Mouse (Mus musculus) thymus, postnatal 25 days (tissue): ENCODE results near the gene Grk5.

Source experiments
- DNase-seq: peaks from one replicate; pipeline ENCODE4 v3.0.0; 2022

The Grk5 gene

DNA sequence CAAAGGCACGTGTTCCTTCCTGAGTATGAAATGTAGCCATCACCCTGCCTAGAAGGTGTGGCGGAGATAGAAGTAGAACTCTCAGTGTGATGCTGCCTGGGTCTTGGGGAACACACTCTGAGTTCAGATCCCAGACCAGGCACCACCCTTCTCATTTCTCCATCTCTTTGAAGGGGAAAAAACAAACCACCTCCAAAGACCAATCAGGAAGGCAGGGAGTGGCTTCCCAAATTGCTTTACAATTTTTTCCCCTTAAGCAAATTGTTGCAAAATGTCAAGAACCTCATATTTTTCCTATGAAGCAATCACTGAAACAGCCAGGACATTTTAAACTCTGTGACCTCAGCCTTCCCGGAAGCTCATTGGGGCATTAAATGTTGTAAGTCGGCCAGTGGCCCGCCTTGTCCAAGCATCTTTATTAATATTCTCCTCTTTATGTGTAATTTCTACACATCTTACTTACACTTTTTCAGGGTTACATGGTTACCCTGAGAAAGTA, 190.8 kb downstream of the Grk5 start:
- DNase-seq, result no peak

DNA sequence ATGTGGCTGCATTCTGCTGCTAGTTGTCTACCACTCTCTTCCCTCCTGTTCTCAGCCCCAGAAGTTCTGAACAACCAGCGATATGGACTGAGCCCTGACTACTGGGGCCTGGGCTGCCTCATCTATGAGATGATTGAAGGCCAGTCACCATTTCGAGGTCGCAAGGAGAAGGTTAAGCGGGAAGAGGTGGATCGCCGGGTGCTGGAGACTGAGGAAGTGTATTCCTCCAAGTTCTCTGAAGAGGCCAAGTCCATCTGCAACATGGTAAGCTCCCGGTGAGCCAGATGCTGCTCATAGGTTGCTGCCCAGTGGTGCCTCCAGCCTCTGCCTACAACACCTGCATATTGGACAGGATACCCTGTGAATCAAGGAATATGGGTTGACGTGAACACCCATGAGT, 193.5 kb downstream of the Grk5 start:
- no peak for DNase-seq

DNA sequence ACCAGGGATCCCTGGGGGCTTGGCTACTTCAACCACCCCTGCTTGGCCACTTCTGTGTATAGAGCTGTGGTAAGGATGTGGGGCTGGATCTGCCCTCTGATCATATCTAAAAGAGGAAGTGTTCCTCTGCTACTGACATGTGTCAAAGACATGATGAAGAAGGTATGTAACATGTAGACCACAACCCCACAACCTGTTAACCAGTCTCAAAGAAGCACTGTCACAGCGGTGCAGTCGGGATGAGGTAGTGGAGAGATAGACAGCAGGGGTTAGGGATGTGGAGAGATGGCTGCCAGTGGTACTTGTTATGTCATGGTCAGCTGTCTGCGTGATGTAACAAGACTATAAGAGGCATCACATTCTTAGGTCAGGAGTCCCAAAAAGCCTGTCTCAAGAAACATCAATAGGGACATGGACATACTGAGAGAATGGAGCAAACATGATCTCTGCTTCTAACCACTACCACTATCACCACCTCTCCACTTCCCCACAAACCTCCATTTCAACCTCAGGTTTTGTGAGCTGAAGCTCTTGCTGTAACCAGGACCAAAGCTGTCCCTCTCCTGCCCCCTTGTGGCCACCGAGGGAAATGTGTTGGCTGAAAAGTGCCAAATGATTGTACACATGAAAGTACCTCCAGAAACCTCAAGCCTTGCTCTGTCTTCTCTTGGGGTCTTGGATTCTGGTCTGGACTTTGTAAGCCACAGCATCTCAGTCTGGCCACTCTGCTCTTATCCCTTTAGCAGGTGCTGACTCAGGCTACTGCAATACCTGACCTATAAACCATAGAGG, 194.8 kb downstream of the Grk5 start:
- peak; percentile 85 for DNase-seq

DNA sequence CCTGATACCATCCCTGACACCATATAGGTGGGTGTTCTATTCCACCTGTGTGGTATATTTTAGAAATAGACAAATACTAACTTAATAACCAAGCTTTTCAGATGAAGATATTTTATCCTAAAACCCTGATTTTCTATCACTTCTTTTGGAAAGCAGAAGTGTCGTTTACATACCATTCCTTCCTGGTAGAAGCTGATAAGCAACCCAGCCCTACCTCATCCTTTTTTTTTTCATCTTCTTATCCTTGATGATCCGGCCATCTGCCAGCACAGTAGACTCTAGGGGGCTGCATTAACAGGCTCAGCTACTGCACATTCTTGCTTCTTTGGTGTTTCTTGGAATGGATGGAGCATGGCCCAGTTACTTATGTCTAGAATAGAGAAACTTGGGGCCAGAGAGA, 195.7 kb downstream of the Grk5 start:
- DNase-seq, result no peak

DNA sequence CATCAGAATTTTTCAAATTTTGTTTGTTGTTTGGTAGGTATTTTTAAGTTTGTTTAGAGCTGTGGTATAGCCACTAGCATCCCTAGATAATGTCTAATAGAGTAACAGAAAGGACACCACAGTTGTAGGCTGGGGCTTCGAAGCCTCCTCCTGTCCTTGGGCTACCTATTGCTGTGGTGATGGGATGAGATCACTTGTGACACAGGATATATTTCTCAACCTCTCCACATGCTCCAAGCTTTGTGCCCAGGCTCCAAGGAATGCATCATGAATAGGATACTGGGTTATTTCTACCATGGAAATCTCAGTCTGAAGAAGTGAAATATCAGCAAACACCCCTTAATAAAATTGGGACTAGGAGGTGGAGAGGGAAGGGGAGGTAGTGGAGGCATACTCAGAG, 198.2 kb downstream of the Grk5 start:
- DNase-seq, result no peak

DNA sequence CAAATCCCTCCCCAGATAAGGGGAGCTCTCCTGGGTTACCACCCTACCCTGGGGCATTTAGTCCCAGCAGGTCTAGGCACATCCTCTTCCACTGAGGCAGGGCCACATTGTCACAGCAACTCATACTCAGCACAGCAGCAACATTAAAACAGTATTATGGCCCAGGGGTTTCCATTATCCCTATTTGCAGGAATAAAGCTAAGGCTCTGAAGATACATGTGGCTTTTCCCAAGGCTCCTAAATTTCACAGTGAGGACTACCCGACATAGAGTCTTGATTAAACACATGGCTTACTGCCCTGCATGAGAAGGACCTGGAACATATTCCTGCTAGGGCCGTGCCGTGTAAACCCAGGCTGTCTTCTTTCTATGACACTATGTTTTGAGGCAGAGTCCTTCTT, 199.5 kb downstream of the Grk5 start:
- DNase-seq, result no peak

DNA sequence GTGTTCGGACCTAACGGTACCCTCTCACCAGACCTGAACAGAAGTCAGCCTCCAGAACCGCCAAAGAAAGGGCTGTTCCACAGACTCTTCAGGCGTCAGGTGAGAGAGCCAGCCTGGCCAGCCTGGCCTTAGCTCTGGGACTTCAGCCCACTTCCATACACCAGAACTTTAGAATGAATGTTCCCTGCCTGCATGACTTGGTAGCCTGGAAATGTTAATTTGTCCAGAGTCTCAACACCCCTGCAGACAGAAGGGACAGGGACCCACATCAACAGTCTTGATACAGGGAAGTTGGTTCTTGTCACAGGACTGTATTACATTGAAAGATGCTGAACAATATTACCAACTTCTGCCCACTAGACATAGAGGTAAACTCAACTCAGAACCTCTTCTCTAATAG, 201.0 kb downstream of the Grk5 start:
- no peak for DNase-seq

DNA sequence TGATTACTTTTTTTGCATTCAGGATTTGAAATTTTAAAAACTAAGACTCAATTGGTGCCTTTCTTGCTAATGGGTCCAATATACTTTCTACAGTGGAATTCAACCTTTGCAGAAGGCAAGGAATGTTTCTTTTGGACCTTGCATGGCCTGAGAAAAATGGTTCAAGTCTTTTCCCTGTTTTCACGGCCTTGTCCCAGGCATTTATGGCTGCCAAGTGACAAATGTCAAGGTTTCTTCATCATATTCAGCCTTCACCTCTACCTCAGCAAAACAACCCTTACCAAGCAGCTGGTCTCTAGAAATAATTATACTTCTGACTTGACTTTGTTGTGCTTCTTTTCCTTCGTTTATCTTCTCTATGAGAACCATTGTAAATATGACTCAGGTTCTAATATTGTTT, 207.2 kb downstream of the Grk5 start:
- DNase-seq, result no peak

DNA sequence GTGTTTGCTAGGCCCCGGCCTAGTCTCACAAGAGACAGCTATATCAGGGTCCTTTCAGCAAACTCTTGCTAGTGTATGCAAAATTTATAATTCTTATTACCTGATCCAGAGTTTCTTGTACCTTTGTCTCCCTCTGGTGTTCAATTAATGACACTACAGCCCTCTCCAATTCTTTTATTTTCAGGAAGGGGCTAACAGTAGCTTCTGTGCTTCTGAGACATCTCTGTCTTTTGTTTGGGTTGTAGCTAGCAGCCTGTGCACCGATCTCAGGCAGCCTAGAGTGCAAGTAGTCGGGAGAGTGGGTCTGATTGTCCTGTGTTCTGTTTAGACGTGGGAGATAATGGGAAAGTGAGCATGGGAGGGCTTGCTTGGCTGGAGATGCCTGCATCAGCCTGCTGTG, 208.2 kb downstream of the Grk5 start:
- DNase-seq, result no peak

DNA sequence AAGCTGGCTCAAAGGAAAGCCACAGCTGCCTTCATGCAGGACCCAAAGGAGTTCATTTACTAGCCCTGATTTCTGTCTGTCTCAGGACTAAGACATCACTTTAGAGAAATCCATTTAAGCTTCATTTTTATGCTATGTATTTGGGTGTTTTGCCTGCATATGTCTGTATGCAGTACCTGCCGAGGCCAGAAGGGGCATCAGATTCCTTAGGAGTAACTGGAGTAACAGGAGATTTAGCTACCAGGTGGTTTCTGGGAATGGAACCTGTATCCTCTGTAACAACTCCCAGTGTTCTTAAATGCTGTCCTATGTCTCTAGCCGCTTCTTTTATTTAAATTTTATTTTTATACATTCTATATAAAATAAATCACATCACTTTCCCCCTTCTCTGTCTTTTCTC, 220.6 kb downstream of the Grk5 start:
- DNase-seq, result peak; percentile 30

DNA sequence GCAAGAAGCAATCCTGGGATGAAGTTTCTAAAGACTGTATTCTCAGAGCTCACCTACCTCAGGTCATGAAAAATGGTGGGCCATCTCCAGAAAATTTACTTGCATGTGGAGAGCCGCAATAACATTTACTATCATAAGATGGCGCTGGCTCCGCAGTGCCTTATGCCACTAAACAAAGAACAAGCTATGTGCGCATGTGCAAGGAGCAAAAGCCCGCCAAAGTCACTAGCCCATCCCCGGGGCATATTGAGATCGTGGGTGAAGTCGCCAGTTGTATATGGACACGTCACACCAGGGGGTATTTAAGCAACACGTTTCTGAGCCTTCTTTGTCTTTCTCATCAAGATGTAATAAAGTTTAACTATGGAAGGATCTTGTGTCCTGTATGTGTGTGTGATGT, 241.5 kb downstream of the Grk5 start:
- no peak for DNase-seq

DNA sequence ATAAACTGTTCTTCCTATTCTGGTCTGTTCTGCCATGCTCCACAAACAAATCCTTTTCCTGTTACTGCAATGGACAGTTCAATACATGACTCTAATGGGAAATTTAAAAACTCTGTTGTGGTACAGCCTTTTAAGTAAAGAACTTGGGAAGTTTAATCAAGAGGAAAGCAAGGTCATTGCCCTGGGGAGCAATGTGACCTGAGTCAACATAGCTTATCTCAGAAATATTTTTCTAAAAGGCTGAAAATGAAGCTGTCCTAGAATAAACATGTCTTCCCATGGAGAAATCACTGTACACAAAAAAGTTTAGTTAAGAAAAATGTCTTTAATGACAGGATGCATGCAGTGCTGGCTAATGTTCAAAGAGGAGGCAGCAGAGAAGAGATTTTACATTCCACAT, 249.1 kb downstream of the Grk5 start:
- DNase-seq, result no peak

DNA sequence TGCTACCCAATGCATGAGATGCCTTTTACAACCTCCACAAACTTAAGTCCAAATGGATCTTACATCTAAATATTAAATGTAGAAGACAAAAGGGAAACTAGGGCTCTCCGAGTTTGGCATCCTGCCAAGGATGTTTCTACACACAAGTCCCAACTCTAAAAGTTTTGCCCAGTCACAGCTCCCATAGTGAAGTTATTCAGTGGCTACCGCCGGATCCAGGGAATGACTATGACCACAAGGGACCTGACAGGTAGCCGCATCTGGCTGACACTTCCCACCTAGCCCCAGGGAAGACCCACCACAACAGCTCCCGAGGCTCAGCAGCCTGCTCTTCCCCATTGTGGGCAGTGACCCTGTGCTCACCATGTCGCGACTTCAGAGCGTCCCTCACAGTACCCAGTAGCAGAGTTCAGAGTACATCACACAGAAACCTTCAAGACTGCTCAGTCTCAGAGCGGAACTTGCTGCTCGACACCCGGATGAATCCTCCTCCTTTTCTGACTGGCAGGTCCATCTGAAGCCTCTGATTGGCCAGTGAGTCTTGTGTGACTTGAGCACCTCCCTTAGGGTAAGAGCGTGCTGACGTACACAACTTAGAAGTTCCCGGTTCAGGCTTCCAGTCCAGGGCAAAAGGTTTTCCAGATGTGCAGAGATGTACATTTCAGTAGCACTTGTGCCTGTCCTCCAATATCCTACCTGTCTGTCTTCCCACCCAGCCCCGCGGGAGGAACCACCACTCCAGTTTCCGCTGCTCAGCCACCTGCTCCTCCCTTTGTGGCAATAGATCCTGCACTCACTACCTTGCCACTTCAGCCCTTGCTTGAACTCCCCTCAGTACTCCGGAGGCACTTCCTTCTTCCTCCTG, 251.0 kb downstream of the Grk5 start, which contains the start of gene Zfp950:
TSS of gene Zfp950 (minus strand) at position 499 of the 865 bp plus-strand sequence.
- DNase-seq, result peak; percentile 80

DNA sequence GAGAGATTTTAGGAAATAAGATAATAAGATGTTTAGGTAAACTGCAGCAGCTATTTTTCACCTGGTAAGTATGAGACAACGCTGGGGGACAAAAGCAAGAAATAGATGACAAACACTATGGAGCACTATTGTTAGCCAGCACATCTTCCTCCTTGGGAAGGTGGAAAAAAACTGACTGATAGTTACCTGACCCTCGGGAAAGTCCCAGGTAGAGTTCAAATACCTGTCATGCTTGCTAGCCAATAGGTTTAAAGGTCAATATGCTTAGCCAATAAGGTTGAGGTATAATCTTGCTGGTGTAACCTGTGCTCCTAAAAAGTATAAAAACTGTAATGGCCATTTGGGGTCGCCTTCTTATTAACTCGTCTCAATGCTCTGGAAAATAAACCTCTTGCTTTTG, 251.8 kb downstream of the Grk5 start:
- no peak for DNase-seq
